Mouse (Mus musculus) spleen, adult 2 months (tissue): ENCODE data around the gene Olfr920. TPM values are rescaled to one million over a fixed set of nuclear protein-coding genes. Genes with fewer than 3 reads are reported as not detected.

ENCODE experiments used
- DNase-seq, 2 experiments: peaks; one replicate each; pipeline versions ENCODE4 v3.0.0 to v3.0.0-alpha.2; 2012 to 2021; ENCODE audit warnings: low spot score in 2 of 2, low read depth in 1 of 2
- H3K27ac ChIP-seq: fragments of 200-500 bp; 2 replicates; pipeline ENCODE4 v1.5.1; 2012; ENCODE audit warnings: low read length, inconsistent platforms; ENCODE audit not compliant: insufficient read depth
- H3K27me3 ChIP-seq: fragments of 200-500 bp; 2 replicates; pipeline ENCODE4 v1.6.1; 2012; ENCODE audit warnings: mild to moderate bottlenecking, moderate library complexity, low read length, inconsistent platforms; ENCODE audit not compliant: control insufficient read depth, insufficient read depth
- H3K36me3 ChIP-seq: fragments of 200-500 bp; 2 replicates; pipeline ENCODE4 v1.6.1; 2012; ENCODE audit warnings: mild to moderate bottlenecking, low read length, inconsistent platforms; ENCODE audit not compliant: control insufficient read depth, insufficient read depth
- H3K4me1 ChIP-seq: fragments of 200-500 bp; 2 replicates; pipeline ENCODE4 v1.6.1; 2011; ENCODE audit warnings: inconsistent platforms; ENCODE audit not compliant: control insufficient read depth, insufficient read depth, insufficient read length
- H3K4me3 ChIP-seq: fragments of 200-500 bp; 2 replicates; pipeline ENCODE4 v1.5.1; 2011; ENCODE audit warnings: mild to moderate bottlenecking, inconsistent platforms; ENCODE audit not compliant: insufficient read depth, insufficient read length; ENCODE audit errors: extremely low read depth
- CTCF ChIP-seq: fragments of 200-500 bp; IDR thresholded peaks from 2 replicates; pipeline ENCODE4 v1.5.1; 2011; ENCODE audit warnings: mild to moderate bottlenecking, inconsistent platforms; ENCODE audit not compliant: insufficient read depth, insufficient read length, insufficient replicate concordance; ENCODE audit errors: extremely low read depth
- POLR2A ChIP-seq: fragments of 200-500 bp; IDR thresholded peaks from 2 replicates; pipeline ENCODE4 v1.6.1; 2011; ENCODE audit warnings: low read depth, low read length, inconsistent platforms
- WGBS: fragments of 180-500 bp; shearing (Covaris S2); methylation state at CpG from one replicate; pipeline ENCODE4 v1.1.7; 2018; 5-methylcytosine and 5-hydroxymethylcytosine counted together
- polyA plus RNA-seq: library from polyadenylated mRNA; depleted of rRNA; stranded (reverse); fragments of >200 nt; gene quantifications from 2 replicates; pipeline ENCODE4 v1.2.3, GENCODE M21; 2012; rRNA removed

Gene Olfr920
- polyA plus RNA-seq, 1 experiment: 0.05 TPM

DNA sequence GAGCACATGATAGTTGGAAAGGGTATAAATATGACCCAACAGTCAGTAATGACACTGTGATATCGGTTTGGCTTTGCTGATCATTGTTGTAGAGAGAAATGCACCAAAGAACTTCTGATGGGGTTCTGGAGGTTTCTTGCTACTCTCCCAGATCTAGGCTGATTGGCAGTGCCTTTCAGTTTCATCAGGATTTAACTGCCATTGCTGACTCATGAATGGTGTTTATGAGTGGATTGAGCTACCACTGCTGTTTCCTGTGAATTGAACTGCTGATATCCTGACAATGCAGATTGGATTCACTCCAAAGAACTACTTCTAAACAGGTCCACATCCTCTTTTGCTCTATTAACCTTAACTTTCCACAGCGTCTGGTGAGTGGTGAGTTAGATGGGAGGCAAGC lies 40.6 kb downstream of the Olfr920 start:
- WGBS: 59% methylated on average over 2 of the region's 2 CpGs
- Histone ChIP-seq H3K4me3 (no peak overlapping the region), H3K27ac (no peak overlapping the region), H3K27me3 (no peaks in the 10 kb centered on the region), H3K4me1 (no peaks in the 10 kb centered on the region), H3K36me3 (no peaks in the 10 kb centered on the region)
- DNase-seq: no peak
- TF ChIP-seq POLR2A: no peak
- TF ChIP-seq CTCF: no peak

DNA sequence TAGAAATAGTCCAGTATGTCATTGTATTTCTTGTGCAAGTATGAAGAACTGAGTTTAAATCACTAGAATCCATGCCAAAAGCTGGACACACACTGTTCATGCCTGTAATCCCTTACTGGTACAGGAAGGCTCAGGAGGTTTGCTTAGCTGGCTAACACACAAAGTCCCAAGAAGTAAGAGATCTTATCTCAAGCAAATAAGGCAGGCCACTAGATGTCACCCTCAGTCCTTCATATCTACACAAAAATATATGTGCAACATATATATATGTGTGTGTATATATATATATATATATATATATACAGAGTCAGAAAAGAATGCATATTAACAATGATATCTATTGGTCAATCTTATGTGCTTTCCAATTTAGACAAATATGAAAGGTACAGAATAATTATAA lies 53.6 kb downstream of the Olfr920 start:
- Histone ChIP-seq H3K4me3 (no peak overlapping the region), H3K36me3 (no peaks in the 10 kb centered on the region), H3K27ac (no peak overlapping the region), H3K27me3 (no peaks in the 10 kb centered on the region), H3K4me1 (no peaks in the 10 kb centered on the region)
- TF ChIP-seq CTCF (no peak), POLR2A (no peak)
- no peak for DNase-seq

Other genes starting within 250 kb of the Olfr920 start
- not detected in 2 replicates for gene Olfr911-ps1, start 230.7 kb upstream of the Olfr920 start, polyA plus RNA-seq
- not detected in 2 replicates for gene Olfr910, start 214.4 kb upstream of the Olfr920 start, polyA plus RNA-seq
- gene Olfr912, start 172.1 kb upstream of the Olfr920 start, polyA plus RNA-seq: not detected in 2 replicates
- gene Olfr913, start 159.5 kb upstream of the Olfr920 start, polyA plus RNA-seq: not detected in 2 replicates
- gene Olfr914, start 147.2 kb upstream of the Olfr920 start, polyA plus RNA-seq: not detected in 2 replicates
- not detected in 2 replicates for gene Olfr916, start 92.4 kb upstream of the Olfr920 start, polyA plus RNA-seq
- not detected in 2 replicates for gene Olfr917, start 86.5 kb upstream of the Olfr920 start, polyA plus RNA-seq
- gene Olfr918, start 77.7 kb upstream of the Olfr920 start, polyA plus RNA-seq: not detected in 2 replicates
- gene Olfr919, start 48.6 kb upstream of the Olfr920 start, polyA plus RNA-seq: not detected in 2 replicates
- 5.1 and 5.5 TPM in 2 replicates for gene Vwa5a, start 34.0 kb upstream of the Olfr920 start, polyA plus RNA-seq
- gene Olfr921, start 20.8 kb downstream of the Olfr920 start, polyA plus RNA-seq: not detected in 2 replicates
- gene Olfr922, start 62.3 kb downstream of the Olfr920 start, polyA plus RNA-seq: not detected in 2 replicates
- not detected in 2 replicates for gene Olfr923, start 74.2 kb downstream of the Olfr920 start, polyA plus RNA-seq
- gene Olfr924, start 92.2 kb downstream of the Olfr920 start, polyA plus RNA-seq: not detected in 2 replicates
- gene Olfr26, start 102.8 kb downstream of the Olfr920 start, polyA plus RNA-seq: not detected in 2 replicates
- gene Olfr926, start 124.8 kb downstream of the Olfr920 start, polyA plus RNA-seq: not detected in 2 replicates
- gene Olfr930, start 177.5 kb downstream of the Olfr920 start, polyA plus RNA-seq: not detected in 2 replicates
- not detected in 2 replicates for gene Olfr933, start 220.0 kb downstream of the Olfr920 start, polyA plus RNA-seq
- gene Olfr934, start 236.0 kb downstream of the Olfr920 start, polyA plus RNA-seq: not detected in 2 replicates
- gene Olfr935, start 247.4 kb downstream of the Olfr920 start, polyA plus RNA-seq: not detected in 2 replicates